Mouse (Mus musculus) thymus, adult 2 months (tissue): ENCODE results near the gene Snap25. TPM values are rescaled to one million over a fixed set of nuclear protein-coding genes. Genes with fewer than 3 reads are reported as not detected.

Experiments
- DNase-seq: peaks from one replicate; pipeline ENCODE4 v3.0.0; 2021
- H3K27ac ChIP-seq: fragments of 200-500 bp; 2 replicates; pipeline ENCODE4 v1.5.1; 2012; ENCODE audit warnings: low read length, control low read depth; ENCODE audit not compliant: control insufficient read depth, insufficient read depth
- H3K27me3 ChIP-seq: fragments of 200-500 bp; 2 replicates; pipeline ENCODE4 v1.6.1; 2012; ENCODE audit warnings: mild to moderate bottlenecking, low read length, moderate library complexity, mixed read lengths; ENCODE audit not compliant: control insufficient read depth, insufficient read depth
- H3K36me3 ChIP-seq: fragments of 200-500 bp; 2 replicates; pipeline ENCODE4 v1.6.1; 2012; ENCODE audit warnings: mild to moderate bottlenecking, low read length, moderate library complexity; ENCODE audit not compliant: control insufficient read depth, insufficient read depth
- H3K4me1 ChIP-seq: fragments of 200-500 bp; replicated peaks from 2 replicates; pipeline ENCODE4 v1.6.1; 2012; ENCODE audit warnings: low read length; ENCODE audit not compliant: control insufficient read depth, insufficient read depth
- H3K4me3 ChIP-seq: fragments of 200-500 bp; 2 replicates; pipeline ENCODE4 v1.5.1; 2012; ENCODE audit warnings: mild to moderate bottlenecking, low read length, control low read depth, moderate library complexity; ENCODE audit not compliant: control insufficient read depth, insufficient read depth
- CTCF ChIP-seq: fragments of 200-500 bp; IDR thresholded peaks from 2 replicates; pipeline ENCODE4 v1.5.1; 2012; ENCODE audit warnings: mild to moderate bottlenecking, control low read depth, low read length, moderate library complexity, borderline replicate concordance; ENCODE audit not compliant: control insufficient read depth, poor library complexity, insufficient read depth; ENCODE audit errors: extremely low read depth
- POLR2A ChIP-seq: fragments of 200-500 bp; IDR thresholded peaks from 2 replicates; pipeline ENCODE4 v1.6.1; 2012; ENCODE audit warnings: mild to moderate bottlenecking, low read length, control low read depth, moderate library complexity; ENCODE audit not compliant: control insufficient read depth, poor library complexity, insufficient read depth; ENCODE audit errors: extremely low read depth
- WGBS: fragments of 180-500 bp; shearing (Covaris S2); methylation state at CpG from one replicate; pipeline ENCODE4 v1.1.7; 2018; 5-methylcytosine and 5-hydroxymethylcytosine counted together
- polyA plus RNA-seq: library from polyadenylated mRNA; depleted of rRNA; stranded (reverse); fragments of >200 nt; gene quantifications from 2 replicates; pipeline ENCODE4 v1.2.3, GENCODE M21; 2012

Gene Snap25
- polyA plus RNA-seq, 1 experiment = 0.08 TPM

GRCm38 (mm10) chr2:136687316-136687715 is 25.9 kb upstream of the Snap25 start:
- H3K27me3 ChIP-seq = no peaks in the 10 kb centered on the region
- H3K4me3 ChIP-seq = no peak overlapping the region
- H3K27ac ChIP-seq = no peak overlapping the region
- no peak for DNase-seq
- no peaks in the 10 kb centered on the region for H3K36me3 ChIP-seq
- WGBS = 93% methylated on average over 4 of the region's 4 CpGs
- H3K4me1 ChIP-seq = no peaks in the 10 kb centered on the region
- TF ChIP-seq CTCF (no peak), POLR2A (no peak)

DNA sequence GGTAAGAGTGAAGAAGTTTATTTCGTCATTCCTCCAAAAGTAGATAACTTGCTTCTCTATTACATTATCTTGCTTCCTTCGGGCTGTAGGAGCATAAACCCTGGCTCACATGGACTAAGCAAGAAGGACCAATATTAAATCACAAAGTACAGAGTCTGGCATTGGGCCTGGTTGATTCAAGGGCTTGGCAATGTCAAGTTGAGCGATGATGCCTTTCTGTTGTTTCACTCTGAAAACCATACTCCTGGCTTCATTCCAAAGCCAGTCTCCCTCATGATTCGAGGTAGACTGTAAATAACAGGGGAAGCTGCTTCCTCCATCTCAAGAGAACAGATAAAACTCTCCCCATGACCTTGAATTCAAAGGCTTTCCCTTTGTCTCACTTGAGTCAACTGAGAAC is 23.8 kb upstream of the Snap25 start:
- DNase-seq = no peak
- no peaks in the 10 kb centered on the region for H3K36me3 ChIP-seq
- H3K4me3 ChIP-seq = no peak overlapping the region
- H3K4me1 ChIP-seq = no peaks in the 10 kb centered on the region
- H3K27me3 ChIP-seq = no peaks in the 10 kb centered on the region
- WGBS = 66% methylated on average over 4 of the region's 4 CpGs
- TF ChIP-seq CTCF (no peak), POLR2A (no peak)
- no peak overlapping the region for H3K27ac ChIP-seq

DNA sequence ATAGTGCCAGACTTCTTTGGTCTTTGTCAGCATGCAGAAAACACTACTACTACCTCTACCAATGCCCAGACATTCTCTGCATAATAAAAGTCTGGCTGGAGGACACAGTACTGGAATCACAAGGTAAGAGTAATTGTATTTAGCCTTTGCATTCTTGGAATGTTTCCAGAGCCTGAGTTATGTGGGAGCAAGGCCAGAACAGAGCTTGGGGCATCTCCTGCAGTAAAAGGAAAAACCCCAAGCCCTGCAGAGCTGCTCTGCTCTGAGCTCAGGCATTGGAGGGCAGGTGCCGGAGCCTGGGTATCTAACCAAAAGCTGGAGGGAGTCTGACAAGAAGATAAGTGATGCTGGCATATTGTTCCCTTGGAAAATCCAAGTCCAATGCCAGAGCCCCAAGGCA is 21.6 kb upstream of the Snap25 start:
- H3K27ac ChIP-seq = no peak overlapping the region
- H3K4me1 ChIP-seq = no peaks in the 10 kb centered on the region
- WGBS = 96% methylated on average over 1 of the region's 1 CpGs
- no peak overlapping the region for H3K4me3 ChIP-seq
- DNase-seq = no peak
- no peaks in the 10 kb centered on the region for H3K36me3 ChIP-seq
- TF ChIP-seq POLR2A = no peak
- TF ChIP-seq CTCF = no peak
- no peaks in the 10 kb centered on the region for H3K27me3 ChIP-seq

GRCm38 (mm10) chr2:136699429-136700227 is 13.6 kb upstream of the Snap25 start:
- TF ChIP-seq CTCF (no peak), POLR2A (no peak)
- Histone ChIP-seq H3K4me3 (no peak overlapping the region), H3K36me3 (no peaks in the 10 kb centered on the region), H3K27me3 (no peaks in the 10 kb centered on the region), H3K4me1 (no peaks in the 10 kb centered on the region), H3K27ac (no peak overlapping the region)
- DNase-seq = no peak
- 74% methylated on average over 3 of the region's 3 CpGs for WGBS

- H3K4me1 ChIP-seq = no peaks in the 10 kb centered on the region
- 71% methylated on average over 2 of the region's 2 CpGs for WGBS
Measured at GRCm38 (mm10) chr2:136703376-136703775, 9.9 kb upstream of the Snap25 start.

GRCm38 (mm10) chr2:136711155-136711554 is 2.1 kb upstream of the Snap25 start:
- Histone ChIP-seq H3K4me1 (no peaks in the 10 kb centered on the region), H3K27me3 (no peaks in the 10 kb centered on the region), H3K36me3 (no peaks in the 10 kb centered on the region), H3K27ac (no peak overlapping the region), H3K4me3 (no peak overlapping the region)
- 62% methylated on average over 3 of the region's 3 CpGs for WGBS
- TF ChIP-seq CTCF = no peak
- TF ChIP-seq POLR2A = no peak
- no peak for DNase-seq

More at GRCm38 (mm10) chr2:136703376-136703775, 9.9 kb upstream of the Snap25 start:
- Histone ChIP-seq H3K27me3 (no peaks in the 10 kb centered on the region), H3K36me3 (no peaks in the 10 kb centered on the region), H3K4me3 (no peak overlapping the region), H3K27ac (no peak overlapping the region)
- DNase-seq = no peak
- TF ChIP-seq POLR2A (no peak), CTCF (no peak)

DNA sequence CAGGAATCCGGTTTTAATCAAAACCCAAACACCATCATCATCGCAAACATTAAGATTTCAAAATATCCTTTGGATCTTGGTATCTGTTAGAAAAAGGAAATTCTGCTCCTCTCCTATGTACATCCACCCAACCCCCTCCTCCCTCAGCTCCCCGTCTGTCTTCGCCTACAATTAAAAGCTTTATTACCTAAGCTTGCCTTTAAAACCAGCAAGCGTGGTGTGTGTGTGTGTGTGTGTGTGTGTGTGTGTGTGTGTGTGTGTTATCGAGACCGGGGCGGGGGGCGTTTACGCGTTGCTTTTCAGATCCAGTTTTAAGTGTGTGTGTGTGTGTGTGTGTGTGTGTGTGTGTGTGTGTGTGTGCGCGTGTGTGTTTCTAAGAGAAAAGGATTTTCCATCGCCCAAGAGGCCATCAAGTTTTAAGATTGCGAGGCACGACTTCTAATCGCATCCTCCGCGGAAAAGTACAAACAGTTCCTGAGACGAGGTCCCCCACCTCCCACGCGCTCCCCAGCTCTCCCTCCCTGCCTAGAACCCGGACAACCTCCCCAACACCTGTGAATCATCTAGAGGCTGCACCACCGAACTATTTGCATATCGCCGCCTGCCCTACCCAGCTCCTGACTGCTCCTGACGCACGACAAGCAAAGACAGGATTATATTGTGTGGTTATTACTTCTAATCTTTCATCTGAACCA is 1.4 kb upstream of the Snap25 start:
- H3K4me3 ChIP-seq = no peak overlapping the region

More for the DNA sequence above, 1.4 kb upstream of the Snap25 start:
- no peak for DNase-seq
- no peaks in the 10 kb centered on the region for H3K27me3 ChIP-seq
- no peak overlapping the region for H3K27ac ChIP-seq
- no peaks in the 10 kb centered on the region for H3K36me3 ChIP-seq
- no peaks in the 10 kb centered on the region for H3K4me1 ChIP-seq
- WGBS = 11% methylated on average over 26 of the region's 28 CpGs
- no peak for TF ChIP-seq POLR2A
- TF ChIP-seq CTCF = no peak
